Mouse (Mus musculus): Measurements from ENCODE around the gene Lrriq3.

DNA sequence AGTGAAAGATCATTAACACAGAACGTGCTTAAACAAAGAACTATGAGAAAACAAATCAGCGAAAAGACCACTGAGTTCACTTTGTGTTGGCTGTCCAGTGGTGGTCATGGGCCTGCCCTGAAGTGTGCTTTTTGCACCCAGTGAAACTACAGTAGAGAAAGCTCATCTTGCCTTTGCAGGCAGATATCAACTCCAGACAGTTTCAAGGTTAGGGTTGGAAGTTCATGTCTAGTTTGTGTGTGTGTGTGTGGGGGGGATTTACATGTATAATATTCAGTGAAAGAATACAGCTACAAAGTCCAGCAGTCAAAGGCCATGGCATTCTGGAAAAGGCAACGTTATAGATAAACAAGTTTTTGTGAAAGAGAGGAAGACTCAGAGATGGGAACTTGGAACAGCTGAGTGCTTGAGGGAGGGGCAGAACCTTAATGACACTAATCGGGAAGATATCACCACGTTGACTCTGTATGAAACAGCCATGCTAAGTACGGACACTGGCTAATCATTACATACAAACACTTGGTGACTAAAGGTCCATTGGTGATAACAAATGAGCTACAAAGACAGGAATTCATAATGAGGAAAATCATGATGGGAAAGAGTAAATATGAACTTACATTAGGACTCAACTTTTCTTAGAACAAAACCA lies 34.3 kb upstream of the Lrriq3 start:
- TF ChIP-seq POLR2AphosphoS2 (IDR thresholded peaks at IDR 0.05; ENCODE audit: insufficient read length, low read depth) (no peak), MAX (IDR thresholded peaks at IDR 0.05; ENCODE audit: low read depth) (no peak), POLR2A (IDR thresholded peaks at IDR 0.05; ENCODE audit: insufficient read length, low read depth) (no peak)

Measured in myocyte (in vitro differentiated cells).